Mouse (Mus musculus) limb, embryonic 14.5 days (tissue): ENCODE results near the gene Gm42957. TPM values are rescaled to one million over a fixed set of nuclear protein-coding genes. Genes with fewer than 3 reads are reported as not detected.
A peak's percentile ranks its signal among the peaks of the same experiment; 100 is the strongest.
"Not testable (repeated sequence)": the region's sequence is repeated elsewhere in the genome, so short reads cannot be mapped to it uniquely, and the experiment has no call there.

Experiments
- ATAC-seq: fragments of 200-750 bp; cut with Nextera tagmentation; 2 replicates; pipeline ENCODE4 v1.8.0; 2017; ENCODE audit warnings: low read depth, moderate number of reproducible peaks, moderate TSS enrichment; ENCODE audit not compliant: low FRiP score
- DNase-seq: peaks from one replicate; pipeline ENCODE4 v3.0.0-alpha.2; 2015; ENCODE audit warnings: low spot score
- H3K27ac ChIP-seq: fragments of 300-500 bp; sonication (generic); replicated peaks from 2 replicates; pipeline ENCODE4 v1.5.1; 2014; ENCODE audit warnings: low read depth, mild to moderate bottlenecking, low read length, moderate library complexity, mixed read lengths
- H3K27me3 ChIP-seq: fragments of 300-500 bp; sonication (generic); 2 replicates; pipeline ENCODE4 v1.6.1; 2014; ENCODE audit warnings: low read length, mixed read lengths; ENCODE audit not compliant: control insufficient read depth, insufficient read depth
- H3K36me3 ChIP-seq: fragments of 300-500 bp; sonication (generic); 2 replicates; pipeline ENCODE4 v1.6.1; 2014; ENCODE audit warnings: mild to moderate bottlenecking, low read length, moderate library complexity, mixed read lengths; ENCODE audit not compliant: control insufficient read depth, insufficient read depth
- H3K4me1 ChIP-seq: fragments of 300-500 bp; sonication (generic); 2 replicates; pipeline ENCODE4 v1.6.1; 2014; ENCODE audit warnings: antibody characterized with exemption, low read length, mixed read lengths; ENCODE audit not compliant: control insufficient read depth, insufficient read depth
- H3K4me2 ChIP-seq: fragments of 300-500 bp; sonication (generic); replicated peaks from 2 replicates; pipeline ENCODE4 v1.6.1; 2014; ENCODE audit warnings: low read depth, mild to moderate bottlenecking, low read length, moderate library complexity; ENCODE audit not compliant: severe bottlenecking
- H3K4me3 ChIP-seq: fragments of 300-500 bp; sonication (generic); replicated peaks from 2 replicates; pipeline ENCODE4 v1.5.1; 2014; ENCODE audit warnings: low read length
- H3K9ac ChIP-seq: fragments of 300-500 bp; sonication (generic); 2 replicates; pipeline ENCODE4 v1.6.1; 2014; ENCODE audit warnings: mild to moderate bottlenecking, low read depth, low read length, moderate library complexity; ENCODE audit not compliant: severe bottlenecking
- H3K9me3 ChIP-seq: fragments of 300-500 bp; sonication (generic); 2 replicates; pipeline ENCODE4 v1.6.1; 2016; ENCODE audit warnings: low read length; ENCODE audit not compliant: control insufficient read depth
- POLR2A ChIP-seq: fragments of 200-500 bp; IDR thresholded peaks from 2 replicates; pipeline ENCODE4 v1.8.0; 2012; ENCODE audit warnings: inconsistent platforms, mild to moderate bottlenecking, moderate library complexity, borderline replicate concordance; ENCODE audit not compliant: insufficient read depth, insufficient read length; ENCODE audit errors: extremely low read depth
- WGBS: fragments of 180-500 bp; shearing (Covaris S2); extraction: QIAGEN DNeasy Blood & Tissue Kit; methylation state at CpG from one replicate; pipeline ENCODE4 v1.1.7; 2014; 5-methylcytosine and 5-hydroxymethylcytosine counted together
- polyA plus RNA-seq, 2 experiments: library from polyadenylated mRNA; depleted of rRNA in 1 of 2; stranded (reverse) in 1 of 2; unstranded in 1 of 2; fragments of >200 nt; fragmentation: Nextera tagmentation in 1 of 2; extraction: Ambion mirVana in 1 of 2; gene quantifications; 2 replicates each; pipeline versions ENCODE4 v1.2.1 to v1.2.3; 2012 to 2014

Gene Gm42957
- polyA plus RNA-seq, 2 experiments, result 0.28 to 0.93 TPM

GRCm38 (mm10) chr3:96684151-96684821 lies 49.0 kb downstream of the Gm42957 start:
- H3K27ac ChIP-seq, result no peak overlapping the region
- 52% methylated on average over 17 of the region's 17 CpGs for WGBS
- H3K9ac ChIP-seq, result peak overlapping the region; percentile 49
- 0 out of 2 replicates have a peak, but pooled peaks cover 11% of the 10 kb centered on the region for H3K27me3 ChIP-seq
- no peaks in the 10 kb centered on the region for H3K36me3 ChIP-seq
- H3K4me1 ChIP-seq, result peaks cover 6% of the 10 kb centered on the region; the same call in 1 of the 2 replicates
- peak overlapping the region; percentile 33 for H3K4me3 ChIP-seq
- ATAC-seq (no peak), DNase-seq (no peak)
- no peak for TF ChIP-seq POLR2A
- H3K4me2 ChIP-seq, result peak overlapping the region; percentile 56
- no peaks in the 10 kb centered on the region for H3K9me3 ChIP-seq

- Histone ChIP-seq H3K27me3 (0 out of 2 replicates have a peak, but pooled peaks cover 11% of the 10 kb centered on the region), H3K4me2 (peak overlapping the region; percentile 56), H3K27ac (no peak overlapping the region), H3K4me3 (peak overlapping the region; percentile 33), H3K9ac (peak overlapping the region; percentile 49), H3K9me3 (no peaks in the 10 kb centered on the region), H3K36me3 (no peaks in the 10 kb centered on the region), H3K4me1 (peaks cover 6% of the 10 kb centered on the region; the same call in 1 of the 2 replicates)
- DNase-seq (no peak), ATAC-seq (no peak)
- TF ChIP-seq POLR2A, result no peak
- WGBS, result 25% methylated on average over 28 of the region's 28 CpGs
These were observed 49.5 kb downstream of the Gm42957 start for GRCm38 (mm10) chr3:96684822-96685156.

GRCm38 (mm10) chr3:96686057-96686456 lies 50.8 kb downstream of the Gm42957 start:
- not testable (repeated sequence) for H3K9ac ChIP-seq, H3K36me3 ChIP-seq, H3K9me3 ChIP-seq, DNase-seq, ATAC-seq, H3K4me1 ChIP-seq, H3K4me2 ChIP-seq, H3K4me3 ChIP-seq, H3K27ac ChIP-seq
- WGBS, result 91% methylated on average over 5 of the region's 5 CpGs
- H3K27me3 ChIP-seq, result 0 out of 2 replicates have a peak, but pooled peaks cover 11% of the 10 kb centered on the region

- Histone ChIP-seq H3K9ac (no peak overlapping the region), H3K27me3 (0 out of 2 replicates have a peak, but pooled peaks cover 8% of the 10 kb centered on the region), H3K4me2 (no peak overlapping the region), H3K4me3 (no peak overlapping the region), H3K9me3 (no peaks in the 10 kb centered on the region), H3K36me3 (no peaks in the 10 kb centered on the region), H3K27ac (no peak overlapping the region), H3K4me1 (peaks cover 6% of the 10 kb centered on the region; the same call in 1 of the 2 replicates)
- TF ChIP-seq POLR2A, result no peak
- 81% methylated on average over 11 of the region's 11 CpGs for WGBS
- no peak for ATAC-seq
- no peak for DNase-seq
These were observed 53.6 kb downstream of the Gm42957 start for GRCm38 (mm10) chr3:96688854-96689253.

GRCm38 (mm10) chr3:96690298-96690697 lies 55.0 kb downstream of the Gm42957 start:
- Histone ChIP-seq H3K27ac (no peak overlapping the region), H3K4me2 (no peak overlapping the region), H3K36me3 (no peaks in the 10 kb centered on the region), H3K4me1 (0 out of 2 replicates have a peak, but pooled peaks cover 2% of the 10 kb centered on the region), H3K4me3 (no peak overlapping the region), H3K27me3 (no peaks in the 10 kb centered on the region), H3K9me3 (no peaks in the 10 kb centered on the region), H3K9ac (no peak overlapping the region)
- DNase-seq (no peak), ATAC-seq (no peak)
- WGBS, result 49% methylated on average over 3 of the region's 3 CpGs
- no peak for TF ChIP-seq POLR2A
